Mouse (Mus musculus) megakaryocyte, adult 5-6 weeks (primary cell): ENCODE results near the gene Kank2. TPM values are rescaled to one million over a fixed set of nuclear protein-coding genes. Genes with fewer than 3 reads are reported as not detected.
A peak's percentile ranks its signal among the peaks of the same experiment; 100 is the strongest.
"Not testable (repeated sequence)": the region's sequence is repeated elsewhere in the genome, so short reads cannot be mapped to it uniquely, and the experiment has no call there.

ENCODE experiments used
- ATAC-seq: 2 replicates; pipeline ENCODE4 v1.8.0; 2016; ENCODE audit warnings: mild to moderate bottlenecking, inconsistent platforms; ENCODE audit not compliant: poor library complexity, severe bottlenecking
- total RNA-seq, 2 experiments: library from RNA; stranded (forward) in 1 of 2; stranded (reverse) in 1 of 2; fragments of 153-499, 151-499 nt in 1 of 2; fragments of 221-1000, 200-1000 nt in 1 of 2; gene quantifications; 2 replicates each; pipeline versions ENCODE4 v1.2.3 to v1.2.4; 2015 to 2017

Kank2 gene
- total RNA-seq, 2 experiments from 2014 or later = 1.1 to 1.2 TPM

- no peak for ATAC-seq
Observed at GRCm38 (mm10) chr9:21818561-21818960, 20.0 kb upstream of the Kank2 start.

- no peak for ATAC-seq
Observed at GRCm38 (mm10) chr9:21818125-21818524, 19.6 kb upstream of the Kank2 start.

- peak; percentile 68 for ATAC-seq
Observed at GRCm38 (mm10) chr9:21816716-21817305, 18.3 kb upstream of the Kank2 start.

DNA sequence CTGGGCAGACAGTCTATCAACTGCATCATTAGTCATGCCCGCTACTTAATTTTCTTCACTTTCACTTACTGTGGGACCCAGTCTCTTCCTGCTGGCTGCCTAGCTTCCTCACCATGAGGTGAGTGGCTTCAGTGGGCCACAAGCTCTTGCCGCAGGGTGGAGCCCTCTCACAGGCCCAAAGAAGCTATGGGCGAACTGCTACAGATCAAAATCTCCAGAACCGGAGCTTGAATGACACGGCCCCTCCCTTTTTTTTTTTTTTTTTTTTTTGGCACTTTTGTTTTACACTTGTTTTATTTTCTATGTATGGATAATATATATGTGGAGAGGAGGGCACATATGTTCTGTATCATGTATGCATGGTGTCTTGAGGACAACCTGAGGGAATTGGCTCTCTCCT lies 12.6 kb upstream of the Kank2 start:
- ATAC-seq = no peak

GRCm38 (mm10) chr9:21808561-21808960 lies 10.0 kb upstream of the Kank2 start:
- ATAC-seq = no peak

DNA sequence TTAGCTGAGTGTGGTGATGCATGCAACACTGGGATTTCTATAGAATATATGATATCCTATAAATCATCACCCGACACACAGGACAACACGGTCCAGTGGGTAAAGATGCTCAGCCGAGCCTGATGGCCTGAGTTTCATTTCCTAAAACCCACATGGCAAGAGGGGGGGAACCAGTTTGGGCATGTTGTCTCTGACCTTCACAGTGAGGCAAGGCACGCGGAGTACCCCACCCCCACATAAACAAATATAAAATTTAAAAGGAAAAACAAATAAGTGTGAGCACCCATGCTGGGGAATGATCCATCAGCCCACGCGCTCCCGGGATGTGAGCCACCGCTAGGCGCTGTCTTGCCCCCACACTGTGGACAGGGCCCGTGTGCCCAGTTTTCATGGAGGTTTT lies 8.4 kb upstream of the Kank2 start:
- no peak for ATAC-seq

GRCm38 (mm10) chr9:21806363-21806762 lies 7.8 kb upstream of the Kank2 start:
- ATAC-seq = no peak

- peak; percentile 89 for ATAC-seq
Observed at GRCm38 (mm10) chr9:21803986-21804644, 5.6 kb upstream of the Kank2 start.

GRCm38 (mm10) chr9:21801591-21801990 lies 3.0 kb upstream of the Kank2 start:
- no peak for ATAC-seq

DNA sequence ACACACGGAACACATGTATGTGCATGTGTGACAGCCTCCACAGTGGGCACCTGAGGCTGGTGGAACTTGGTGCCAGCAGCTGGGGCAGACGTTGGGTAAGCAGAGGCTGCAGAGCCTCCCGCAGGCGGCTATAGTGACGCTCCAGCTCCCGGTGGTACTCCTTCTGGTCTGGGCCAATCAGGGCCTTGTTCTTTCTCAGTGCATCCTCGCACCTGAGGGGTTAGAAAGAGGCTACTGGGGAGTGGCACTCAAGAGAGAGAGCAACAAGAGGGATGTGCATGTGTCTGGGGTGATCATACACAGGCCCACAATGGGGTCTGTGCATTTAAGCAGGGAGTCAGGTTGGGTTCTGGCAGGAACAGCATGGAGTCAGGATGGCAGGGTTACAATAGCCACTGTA lies 2.6 kb upstream of the Kank2 start:
- no peak for ATAC-seq

DNA sequence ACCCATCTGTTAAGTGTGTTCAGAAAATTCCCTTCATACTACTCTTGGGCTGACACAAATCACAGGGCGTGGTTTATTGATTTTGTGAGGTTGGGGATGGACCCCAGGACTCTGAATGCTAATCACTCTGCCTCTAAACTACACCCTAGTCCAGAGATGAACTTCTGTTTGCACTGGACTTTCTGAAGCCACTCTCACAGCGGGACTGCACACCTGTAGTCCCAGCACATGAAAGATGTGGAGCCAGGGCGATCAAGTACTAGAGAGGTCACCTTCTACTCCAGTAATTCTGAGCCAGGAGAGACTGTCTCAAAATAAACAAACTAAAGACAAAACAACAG lies 436 bp upstream of the Kank2 start:
- ATAC-seq = no peak

GRCm38 (mm10) chr9:21797921-21798344 lies 611 bp downstream of the Kank2 start:
- ATAC-seq = peak; percentile 23; the same call in 1 of the 2 replicates

- no peak for ATAC-seq
Observed at GRCm38 (mm10) chr9:21796919-21797318, 1.6 kb downstream of the Kank2 start.

DNA sequence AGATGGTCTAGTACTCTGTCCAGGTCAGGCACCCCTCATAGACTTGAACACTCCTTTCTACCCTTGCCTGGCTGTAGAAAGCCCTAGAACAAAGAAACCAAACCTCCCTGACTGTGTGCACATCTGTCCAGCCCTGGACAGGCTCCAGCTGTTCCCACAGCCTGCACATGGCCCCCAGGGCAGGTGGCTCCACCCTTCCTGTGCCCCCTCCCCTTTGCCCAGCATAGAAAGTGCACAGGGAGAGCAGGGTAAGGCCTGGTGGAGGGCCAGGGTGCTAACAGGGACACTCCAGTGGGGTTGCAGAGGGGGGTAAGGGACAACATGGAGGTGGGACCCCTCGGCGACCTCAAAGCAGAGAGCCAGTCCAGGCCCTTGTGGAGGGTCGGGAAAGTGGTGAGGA lies 2.3 kb downstream of the Kank2 start:
- ATAC-seq = no peak

- no peak for ATAC-seq
Observed at GRCm38 (mm10) chr9:21795579-21795978, 3.0 kb downstream of the Kank2 start.

DNA sequence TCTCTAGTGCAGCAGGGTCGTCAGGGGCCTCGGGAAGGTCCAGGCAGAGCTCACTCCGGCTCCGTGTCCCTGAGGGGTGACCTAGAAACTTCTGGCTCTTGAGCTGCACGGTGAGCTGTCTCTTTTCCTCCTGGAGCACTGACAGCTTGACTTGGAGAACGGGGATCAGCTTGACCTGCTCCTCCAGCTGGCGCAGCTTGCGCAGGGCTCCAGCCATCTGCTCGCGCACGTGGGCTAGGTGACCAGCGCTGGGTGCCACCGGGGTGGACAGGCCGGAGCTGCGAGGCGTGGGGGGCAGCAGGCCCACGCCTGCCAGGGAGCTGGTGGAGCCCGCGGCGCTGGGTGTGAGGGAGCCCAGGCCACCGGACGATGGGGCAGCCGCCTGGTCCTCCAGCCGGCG lies 3.6 kb downstream of the Kank2 start:
- ATAC-seq = no peak

DNA sequence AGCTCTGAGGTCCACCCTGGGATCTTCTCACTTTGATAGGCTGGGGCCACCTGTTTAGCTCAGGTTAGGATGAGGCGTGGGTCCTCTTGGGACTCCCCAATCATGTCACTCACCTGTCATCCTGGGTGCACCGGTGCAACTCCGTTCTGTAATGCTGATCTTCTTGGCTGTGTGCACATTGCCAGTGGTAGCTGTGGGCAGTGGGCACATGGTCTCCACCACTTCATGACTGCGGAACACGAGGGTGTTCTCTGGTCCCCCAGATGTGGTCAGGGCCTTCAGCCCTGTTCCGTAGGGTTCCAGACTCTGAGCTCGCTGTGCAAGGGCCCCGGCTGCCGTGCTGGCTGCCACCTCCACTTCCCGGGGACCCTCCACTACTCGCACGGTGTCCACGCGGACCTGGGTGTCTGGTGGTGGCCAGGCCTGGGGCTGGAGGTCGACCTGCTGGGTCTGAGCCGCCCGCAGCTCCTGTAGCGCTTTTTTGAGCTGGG lies 4.2 kb downstream of the Kank2 start:
- ATAC-seq = no peak

GRCm38 (mm10) chr9:21793507-21793906 lies 5.0 kb downstream of the Kank2 start:
- ATAC-seq = not testable (repeated sequence)

GRCm38 (mm10) chr9:21792644-21793043 lies 5.9 kb downstream of the Kank2 start:
- ATAC-seq = no peak

DNA sequence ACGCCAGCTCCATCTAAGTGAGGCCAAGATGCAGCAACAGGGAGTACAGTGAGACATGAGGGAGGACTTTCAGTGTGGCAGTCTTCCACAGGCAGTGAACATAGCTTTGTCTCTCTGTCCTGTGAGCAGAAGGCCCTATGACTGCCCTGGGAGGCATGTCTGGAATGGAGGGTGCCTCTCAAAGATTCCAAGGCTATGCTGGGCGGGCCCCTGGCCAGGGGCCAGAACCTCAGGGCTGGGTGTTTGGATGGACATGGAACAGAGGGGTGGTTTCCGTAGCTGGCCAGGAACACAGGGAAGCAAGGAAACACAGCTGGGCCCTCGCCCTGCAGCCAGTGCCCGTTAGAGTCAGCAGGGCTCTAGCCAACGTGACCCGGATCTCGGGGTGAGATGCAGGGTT lies 6.7 kb downstream of the Kank2 start:
- no peak for ATAC-seq

DNA sequence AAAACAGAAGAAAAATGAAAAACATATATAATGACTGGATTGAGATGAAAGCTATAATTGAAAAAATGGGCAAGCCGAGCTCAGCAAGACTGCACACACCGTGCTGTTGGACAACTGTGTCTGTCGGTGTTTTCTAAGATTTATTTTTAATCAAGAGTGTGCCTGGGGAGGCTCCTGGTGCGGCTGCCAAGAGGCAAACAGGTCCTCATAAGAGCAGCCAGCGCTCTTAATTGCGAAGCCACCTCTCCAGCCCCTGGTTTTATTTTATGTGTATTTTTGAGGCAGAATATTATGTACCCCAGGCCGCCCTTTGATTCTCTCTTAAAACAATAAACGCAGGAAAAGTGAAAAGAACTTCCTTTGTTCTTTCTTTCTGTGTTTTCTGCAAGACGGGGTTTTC lies 10.3 kb downstream of the Kank2 start:
- no peak for ATAC-seq

DNA sequence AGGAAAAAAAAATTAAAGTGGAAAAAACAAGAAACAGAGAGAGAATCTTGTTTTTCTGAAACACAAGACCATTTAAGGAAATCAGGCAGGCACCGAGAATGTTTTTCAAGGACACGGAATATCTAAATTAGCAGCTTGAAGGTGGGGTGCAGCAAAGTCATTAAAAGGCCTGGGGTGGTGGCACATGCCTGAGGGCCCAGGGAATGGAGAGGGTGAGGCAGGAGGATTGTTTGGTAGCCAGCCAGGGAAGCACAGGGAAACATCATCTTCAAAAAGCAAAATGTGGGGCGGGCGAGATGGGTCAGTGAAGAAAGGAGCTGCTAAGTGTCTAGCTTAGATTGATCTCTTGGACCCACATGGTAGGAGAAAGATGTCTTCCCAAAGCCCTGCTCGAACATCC lies 10.9 kb downstream of the Kank2 start:
- no peak for ATAC-seq

GRCm38 (mm10) chr9:21786906-21787305 lies 11.6 kb downstream of the Kank2 start:
- ATAC-seq = peak; percentile 71; the same call in 1 of the 2 replicates
